Mouse (Mus musculus): Measurements from ENCODE around the gene Dnm3.

DNA sequence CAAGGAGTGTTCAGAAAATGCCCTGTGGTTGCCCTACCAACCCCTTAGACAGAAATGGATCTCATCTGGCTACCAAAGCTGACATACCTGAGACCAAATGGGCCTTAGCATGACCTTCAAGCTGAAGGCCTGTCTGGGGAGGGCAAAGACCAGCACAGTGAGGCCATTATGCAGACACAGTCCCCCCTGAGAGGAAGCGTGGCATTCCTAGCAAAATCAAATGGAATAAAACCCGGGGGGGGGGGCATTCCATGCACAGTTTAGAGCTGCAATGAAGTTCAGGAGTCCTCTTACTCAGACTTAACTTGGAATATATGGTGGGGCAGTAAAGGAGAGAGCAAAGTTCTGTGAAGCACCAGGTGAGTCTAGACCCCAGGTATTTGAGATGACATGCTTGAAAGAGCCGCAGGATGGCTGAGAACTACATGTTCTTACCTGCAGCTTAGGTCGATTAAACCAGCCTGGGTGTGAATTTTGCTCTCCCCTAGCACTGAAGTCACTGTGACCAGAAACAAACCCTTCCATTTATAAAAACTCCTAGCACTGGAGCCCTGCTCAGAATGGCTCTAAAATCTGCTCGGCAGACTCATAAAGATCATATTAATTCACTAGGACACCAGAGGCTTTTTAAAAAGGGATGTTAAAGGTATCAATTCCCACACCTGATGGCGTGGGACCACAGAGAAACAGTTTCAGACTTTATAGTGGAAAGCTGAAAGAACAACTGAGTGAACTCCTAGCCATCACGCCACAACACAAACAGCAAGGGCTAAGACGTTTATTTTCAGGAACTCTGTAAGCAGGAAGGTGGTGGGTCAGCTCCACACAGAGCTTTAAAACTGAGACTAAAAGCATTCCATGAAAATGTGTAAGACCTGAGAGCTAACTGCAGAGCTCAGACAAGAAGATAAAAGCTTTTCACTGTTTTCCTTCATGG is 350.7 kb downstream of the Dnm3 start:
- TF ChIP-seq POLR2A (IDR thresholded peaks at IDR 0.05; ENCODE audit: insufficient read length, low read depth) (no peak), POLR2AphosphoS2 (IDR thresholded peaks at IDR 0.05; ENCODE audit: insufficient read length, low read depth) (no peak), CEBPB (IDR thresholded peaks at IDR 0.05; ENCODE audit: insufficient read depth, poor library complexity, severe bottlenecking) (no peak), MYOD1 (IDR thresholded peaks at IDR 0.05; ENCODE audit: control insufficient read depth in 1 of 3, insufficient read length in 2 of 3, low read depth in 2 of 3) (no peak), E2F4 (IDR thresholded peaks at IDR 0.05; ENCODE audit: insufficient read depth) (no peak), MAX (IDR thresholded peaks at IDR 0.05; ENCODE audit: low read depth) (no peak), REST (IDR thresholded peaks at IDR 0.05; ENCODE audit: insufficient read depth, insufficient read length) (no peak), TCF12 (IDR thresholded peaks at IDR 0.05; ENCODE audit: insufficient read depth, poor library complexity, severe bottlenecking) (no peak)
